Mouse (Mus musculus) kidney, postnatal 10 days (tissue): ENCODE data around the gene Sorcs1.

Experiments
- DNase-seq: peaks from one replicate; pipeline ENCODE4 v3.0.0; 2021; ENCODE audit warnings: mixed read lengths

Gene Sorcs1

GRCm38 (mm10) chr19:50558771-50559170, 119.7 kb downstream of the Sorcs1 start:
- DNase-seq: no peak

GRCm38 (mm10) chr19:50534031-50534430, 144.4 kb downstream of the Sorcs1 start:
- DNase-seq: no peak

GRCm38 (mm10) chr19:50527835-50528234, 150.6 kb downstream of the Sorcs1 start:
- no peak for DNase-seq

- no peak for DNase-seq
Measured at GRCm38 (mm10) chr19:50526094-50526493, 152.4 kb downstream of the Sorcs1 start.

GRCm38 (mm10) chr19:50521943-50522342, 156.5 kb downstream of the Sorcs1 start:
- DNase-seq: no peak

- no peak for DNase-seq
Measured at GRCm38 (mm10) chr19:50515059-50515673, 163.3 kb downstream of the Sorcs1 start.

- no peak for DNase-seq
Measured at GRCm38 (mm10) chr19:50514309-50514830, 164.1 kb downstream of the Sorcs1 start.

- DNase-seq: no peak
Measured at GRCm38 (mm10) chr19:50502816-50503215, 175.6 kb downstream of the Sorcs1 start.

GRCm38 (mm10) chr19:50491121-50491520, 187.3 kb downstream of the Sorcs1 start:
- no peak for DNase-seq

- DNase-seq: no peak
Measured at GRCm38 (mm10) chr19:50490721-50491120, 187.7 kb downstream of the Sorcs1 start.

GRCm38 (mm10) chr19:50489786-50490185, 188.7 kb downstream of the Sorcs1 start:
- DNase-seq: no peak

GRCm38 (mm10) chr19:50488421-50488820, 190.0 kb downstream of the Sorcs1 start:
- DNase-seq: no peak

- peak; percentile 13 for DNase-seq
Measured at GRCm38 (mm10) chr19:50487768-50488167, 190.7 kb downstream of the Sorcs1 start.

GRCm38 (mm10) chr19:50486345-50486744, 192.1 kb downstream of the Sorcs1 start:
- DNase-seq: no peak

- DNase-seq: no peak
Measured at GRCm38 (mm10) chr19:50476774-50477173, 201.7 kb downstream of the Sorcs1 start.

- no peak for DNase-seq
Measured at GRCm38 (mm10) chr19:50468592-50468991, 209.9 kb downstream of the Sorcs1 start.

GRCm38 (mm10) chr19:50464811-50465210, 213.6 kb downstream of the Sorcs1 start:
- DNase-seq: no peak

GRCm38 (mm10) chr19:50458581-50458980, 219.9 kb downstream of the Sorcs1 start:
- DNase-seq: no peak

GRCm38 (mm10) chr19:50457275-50457892, 221.1 kb downstream of the Sorcs1 start:
- no peak for DNase-seq

GRCm38 (mm10) chr19:50441099-50441498, 237.3 kb downstream of the Sorcs1 start:
- DNase-seq: no peak

- no peak for DNase-seq
Measured at GRCm38 (mm10) chr19:50440246-50440910, 238.1 kb downstream of the Sorcs1 start.

- no peak for DNase-seq
Measured at GRCm38 (mm10) chr19:50439464-50439881, 239.0 kb downstream of the Sorcs1 start.

- DNase-seq: no peak
Measured at GRCm38 (mm10) chr19:50422928-50423327, 255.5 kb downstream of the Sorcs1 start.
